Mouse (Mus musculus) intestine, embryonic 14.5 days (tissue): ENCODE measurements around the gene Mical2. TPM values are rescaled to one million over a fixed set of nuclear protein-coding genes. Genes with fewer than 3 reads are reported as not detected.

ENCODE experiments used
- ATAC-seq: fragments of 200-750 bp; cut with Nextera tagmentation; replicated peaks from 2 replicates; pipeline ENCODE4 v1.8.0; 2017; ENCODE audit warnings: low read depth, moderate number of reproducible peaks, moderate TSS enrichment, moderate library complexity; ENCODE audit not compliant: low FRiP score, low TSS enrichment
- DNase-seq: peaks from one replicate; pipeline ENCODE4 v3.0.0-alpha.2; 2018; ENCODE audit warnings: low spot score
- H3K27ac ChIP-seq: fragments of 300-500 bp; sonication (generic); 2 replicates; pipeline ENCODE4 v1.5.1; 2014; ENCODE audit warnings: low read depth, mild to moderate bottlenecking, control low read depth
- H3K27me3 ChIP-seq: fragments of 300-500 bp; sonication (generic); replicated peaks from 2 replicates; pipeline ENCODE4 v1.6.1; 2014; ENCODE audit warnings: low read length, control low read depth; ENCODE audit not compliant: control insufficient read depth, insufficient read depth
- H3K36me3 ChIP-seq: fragments of 300-500 bp; sonication (generic); 2 replicates; pipeline ENCODE4 v1.6.1; 2014; ENCODE audit warnings: low read length, control low read depth; ENCODE audit not compliant: control insufficient read depth, insufficient read depth
- H3K4me1 ChIP-seq: fragments of 300-500 bp; sonication (generic); replicated peaks from 2 replicates; pipeline ENCODE4 v1.6.1; 2014; ENCODE audit warnings: low read length, control low read depth, mixed read lengths; ENCODE audit not compliant: control insufficient read depth, insufficient read depth
- H3K4me2 ChIP-seq: fragments of 300-500 bp; sonication (generic); 2 replicates; pipeline ENCODE4 v1.6.1; 2014; ENCODE audit warnings: low read length
- H3K4me3 ChIP-seq: fragments of 300-500 bp; sonication (generic); 2 replicates; pipeline ENCODE4 v1.5.1; 2014; ENCODE audit warnings: low read depth, low read length, control low read depth, mixed read lengths
- H3K9ac ChIP-seq: fragments of 300-500 bp; sonication (generic); 2 replicates; pipeline ENCODE4 v1.6.1; 2014; ENCODE audit warnings: mild to moderate bottlenecking, low read length
- H3K9me3 ChIP-seq: fragments of 300-500 bp; sonication (generic); 2 replicates; pipeline ENCODE4 v1.6.1; 2016; ENCODE audit warnings: low read length, control low read depth; ENCODE audit not compliant: control insufficient read depth
- WGBS: fragments of 180-500 bp; shearing (Covaris S2); extraction: QIAGEN DNeasy Blood & Tissue Kit; methylation state at CpG from one replicate; pipeline ENCODE4 v1.1.7; 2014; 5-methylcytosine and 5-hydroxymethylcytosine counted together
- polyA plus RNA-seq: library from polyadenylated mRNA; unstranded; fragments of >200 nt; fragmentation: Nextera tagmentation; extraction: Ambion mirVana; gene quantifications from 2 replicates; pipeline ENCODE4 v1.2.1, GENCODE M21; 2014

The Mical2 gene
- polyA plus RNA-seq, 1 experiment from 2014 or later, result 18.2 TPM

DNA sequence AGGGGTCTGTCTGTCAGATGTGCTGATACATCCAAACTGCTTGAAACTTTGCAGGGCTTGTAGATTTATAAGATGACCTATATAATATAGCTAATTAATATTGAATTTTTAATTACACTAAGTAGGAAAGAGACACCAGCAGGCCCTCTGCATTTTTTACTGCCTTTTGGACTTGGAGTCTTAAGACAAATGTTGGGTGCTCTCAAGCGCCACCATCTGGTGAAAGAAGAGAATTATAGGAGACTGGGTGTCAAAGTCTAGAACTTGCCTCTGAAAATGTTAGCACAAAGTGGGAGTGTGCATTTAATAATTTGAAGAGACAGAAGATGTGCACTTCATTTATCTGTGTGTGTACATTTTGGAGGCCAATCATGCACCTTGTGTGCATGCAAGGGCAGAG, 103.3 kb downstream of the Mical2 start:
- Histone ChIP-seq H3K9ac (no peak overlapping the region), H3K4me2 (no peak overlapping the region), H3K36me3 (0 out of 2 replicates have a peak, but pooled peaks cover 2% of the 10 kb centered on the region), H3K4me3 (no peak overlapping the region), H3K9me3 (no peaks in the 10 kb centered on the region), H3K27ac (no peak overlapping the region), H3K4me1 (no peaks in the 10 kb centered on the region), H3K27me3 (no peaks in the 10 kb centered on the region)
- DNase-seq (no peak), ATAC-seq (no peak)
- WGBS, result 29% methylated on average over 1 of the region's 1 CpGs

- Histone ChIP-seq H3K36me3 (0 out of 2 replicates have a peak, but pooled peaks cover 2% of the 10 kb centered on the region), H3K4me1 (no peaks in the 10 kb centered on the region), H3K4me3 (no peak overlapping the region), H3K9me3 (no peaks in the 10 kb centered on the region), H3K9ac (no peak overlapping the region), H3K27ac (no peak overlapping the region), H3K27me3 (no peaks in the 10 kb centered on the region), H3K4me2 (no peak overlapping the region)
- 75% methylated on average over 7 of the region's 7 CpGs for WGBS
- DNase-seq (no peak), ATAC-seq (no peak)
Observed at GRCm38 (mm10) chr7:112329496-112329895, 103.8 kb downstream of the Mical2 start.

DNA sequence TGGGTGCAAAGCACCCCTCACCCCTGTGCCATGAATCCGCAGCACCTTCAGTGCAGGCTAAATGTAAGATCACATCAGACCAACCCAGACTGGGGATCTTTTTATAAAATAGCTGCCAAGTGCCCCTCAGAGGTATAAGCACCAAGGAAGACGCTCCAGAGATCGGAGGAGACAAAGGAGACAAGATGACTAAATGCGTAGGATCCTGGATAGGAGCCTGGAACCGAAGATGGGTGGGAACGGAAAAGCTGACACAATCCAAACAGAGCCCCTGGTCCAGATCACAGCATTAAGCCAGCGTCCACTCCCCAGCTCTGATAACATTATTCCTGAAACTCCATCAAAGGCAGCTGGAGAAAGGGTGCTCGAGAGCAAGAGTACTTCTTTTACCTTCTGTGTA, 105.3 kb downstream of the Mical2 start:
- DNase-seq (no peak), ATAC-seq (no peak)
- H3K9me3 ChIP-seq, result no peaks in the 10 kb centered on the region
- H3K9ac ChIP-seq, result no peak overlapping the region
- H3K27me3 ChIP-seq, result no peaks in the 10 kb centered on the region
- WGBS, result 68% methylated on average over 8 of the region's 8 CpGs
- H3K4me2 ChIP-seq, result no peak overlapping the region
- no peak overlapping the region for H3K27ac ChIP-seq
- H3K4me1 ChIP-seq, result peaks cover 3% of the 10 kb centered on the region; the same call in 1 of the 2 replicates
- H3K36me3 ChIP-seq, result 0 out of 2 replicates have a peak, but pooled peaks cover 2% of the 10 kb centered on the region
- H3K4me3 ChIP-seq, result no peak overlapping the region

DNA sequence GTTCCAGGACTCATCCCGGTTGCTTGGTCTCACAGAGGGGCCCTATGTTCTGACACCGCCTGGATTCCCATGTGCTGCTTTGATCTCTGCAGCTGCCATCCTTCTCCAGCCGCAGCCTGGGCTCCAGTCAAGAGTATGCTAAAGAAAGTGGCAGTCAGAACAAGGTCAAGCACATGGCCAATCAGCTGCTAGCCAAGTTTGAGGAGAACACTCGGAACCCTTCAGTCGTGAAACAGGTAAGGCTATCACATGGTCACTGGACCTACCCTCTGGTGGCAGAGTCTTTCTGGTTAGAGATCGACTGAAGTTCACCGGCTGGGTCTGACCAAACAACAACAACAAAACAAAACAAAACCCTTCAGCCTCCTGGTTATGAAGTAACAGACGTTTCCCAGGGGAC, 106.1 kb downstream of the Mical2 start:
- ATAC-seq (no peak), DNase-seq (no peak)
- Histone ChIP-seq H3K36me3 (0 out of 2 replicates have a peak, but pooled peaks cover 2% of the 10 kb centered on the region), H3K9ac (no peak overlapping the region), H3K9me3 (no peaks in the 10 kb centered on the region), H3K4me3 (no peak overlapping the region), H3K27ac (no peak overlapping the region), H3K27me3 (no peaks in the 10 kb centered on the region), H3K4me1 (peaks cover 11% of the 10 kb centered on the region), H3K4me2 (no peak overlapping the region)
- WGBS, result 81% methylated on average over 8 of the region's 8 CpGs

- Histone ChIP-seq H3K9ac (no peak overlapping the region), H3K36me3 (0 out of 2 replicates have a peak, but pooled peaks cover 2% of the 10 kb centered on the region), H3K9me3 (no peaks in the 10 kb centered on the region), H3K4me3 (no peak overlapping the region), H3K4me2 (no peak overlapping the region), H3K27ac (no peak overlapping the region), H3K27me3 (no peaks in the 10 kb centered on the region), H3K4me1 (peaks cover 14% of the 10 kb centered on the region)
- ATAC-seq, result no peak
- WGBS, result 74% methylated on average over 5 of the region's 5 CpGs
- no peak for DNase-seq
Observed at GRCm38 (mm10) chr7:112332426-112332825, 106.8 kb downstream of the Mical2 start.

GRCm38 (mm10) chr7:112333404-112333803, 107.7 kb downstream of the Mical2 start:
- peaks cover 14% of the 10 kb centered on the region for H3K4me1 ChIP-seq
- 81% methylated on average over 7 of the region's 7 CpGs for WGBS

DNA sequence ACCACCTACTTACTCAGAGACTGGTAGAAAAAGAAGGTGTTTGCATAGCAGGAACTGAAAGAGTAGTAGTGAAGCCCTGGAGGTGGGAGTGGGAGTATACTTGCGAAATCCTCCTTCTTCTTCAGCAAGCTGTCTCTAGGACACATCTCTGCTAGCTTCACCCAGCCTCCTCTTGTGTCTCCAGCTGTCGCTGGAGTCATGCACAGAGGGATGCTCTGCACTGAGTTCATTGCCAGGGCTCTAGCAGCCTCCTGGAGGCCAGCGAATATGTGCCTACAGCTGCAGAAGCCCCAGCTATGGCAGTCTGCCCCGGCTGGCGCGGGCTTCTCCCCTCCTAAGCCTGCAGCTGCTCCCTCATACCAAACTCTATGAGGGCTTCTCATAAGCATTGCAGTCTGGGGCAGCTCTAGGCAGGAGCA, 110.6 kb downstream of the Mical2 start:
- no peak for ATAC-seq

More at GRCm38 (mm10) chr7:112333404-112333803, 107.7 kb downstream of the Mical2 start:
- ATAC-seq (no peak), DNase-seq (no peak)
- no peak overlapping the region for H3K27ac ChIP-seq
- no peak overlapping the region for H3K4me3 ChIP-seq
- no peaks in the 10 kb centered on the region for H3K9me3 ChIP-seq
- H3K9ac ChIP-seq, result no peak overlapping the region
- H3K36me3 ChIP-seq, result 0 out of 2 replicates have a peak, but pooled peaks cover 2% of the 10 kb centered on the region
- H3K4me2 ChIP-seq, result no peak overlapping the region
- H3K27me3 ChIP-seq, result no peaks in the 10 kb centered on the region

GRCm38 (mm10) chr7:112336769-112337168, 111.1 kb downstream of the Mical2 start:
- ATAC-seq, result 0 out of 2 replicates have a peak, but pooled peaks have one; percentile 25
- peak; percentile 61 for DNase-seq
- Histone ChIP-seq H3K27me3 (no peaks in the 10 kb centered on the region), H3K36me3 (0 out of 2 replicates have a peak, but pooled peaks cover 2% of the 10 kb centered on the region), H3K27ac (peak overlapping the region; percentile 70), H3K4me3 (no peak overlapping the region), H3K4me1 (peaks cover 14% of the 10 kb centered on the region), H3K9ac (no peak overlapping the region), H3K4me2 (peak overlapping the region; percentile 28), H3K9me3 (no peaks in the 10 kb centered on the region)
- 45% methylated on average over 15 of the region's 15 CpGs for WGBS

More for the DNA sequence above, 110.6 kb downstream of the Mical2 start:
- Histone ChIP-seq H3K27me3 (no peaks in the 10 kb centered on the region), H3K27ac (peak overlapping the region; percentile 70), H3K9me3 (no peaks in the 10 kb centered on the region), H3K36me3 (0 out of 2 replicates have a peak, but pooled peaks cover 2% of the 10 kb centered on the region), H3K4me3 (no peak overlapping the region), H3K4me2 (peak overlapping the region; percentile 28), H3K9ac (no peak overlapping the region), H3K4me1 (peaks cover 14% of the 10 kb centered on the region)
- 46% methylated on average over 6 of the region's 6 CpGs for WGBS
- no peak for DNase-seq

GRCm38 (mm10) chr7:112337736-112338135, 112.1 kb downstream of the Mical2 start:
- no peak overlapping the region for H3K4me3 ChIP-seq
- H3K27me3 ChIP-seq, result no peaks in the 10 kb centered on the region
- no peak overlapping the region for H3K27ac ChIP-seq
- H3K9me3 ChIP-seq, result no peaks in the 10 kb centered on the region
- no peak overlapping the region for H3K4me2 ChIP-seq
- 77% methylated on average over 5 of the region's 5 CpGs for WGBS
- H3K36me3 ChIP-seq, result no peaks in the 10 kb centered on the region
- no peak for ATAC-seq
- no peak for DNase-seq
- H3K9ac ChIP-seq, result no peak overlapping the region
- peaks cover 14% of the 10 kb centered on the region for H3K4me1 ChIP-seq
